Mouse (Mus musculus) E14TG2a.4 (cell line): ENCODE measurements around the gene Uso1.

ENCODE experiments used
- H3K27me3 ChIP-seq: 2 replicates; pipeline ENCODE4 v1.6.1; 2014; ENCODE audit warnings: low read length, control low read depth; ENCODE audit not compliant: insufficient read depth
- H3K36me3 ChIP-seq: 2 replicates; pipeline ENCODE4 v1.6.1; 2014; ENCODE audit warnings: low read length, control low read depth; ENCODE audit not compliant: insufficient read depth
- H3K4me1 ChIP-seq: replicated peaks from 2 replicates; pipeline ENCODE4 v1.6.1; 2014; ENCODE audit warnings: low read depth, low read length, control low read depth
- H3K4me3 ChIP-seq: replicated peaks from 2 replicates; pipeline ENCODE4 v1.5.1; 2014; ENCODE audit warnings: mild to moderate bottlenecking, low read length
- H3K9me3 ChIP-seq: 2 replicates; pipeline ENCODE4 v1.6.1; 2014; ENCODE audit warnings: low read length, control low read depth
- CTCF ChIP-seq: conservative IDR thresholded peaks from 2 replicates; pipeline ENCODE4 v1.5.1; 2014; ENCODE audit warnings: low read length
- NANOG ChIP-seq: IDR thresholded peaks from 2 replicates; pipeline ENCODE4 v1.6.1; 2014; ENCODE audit warnings: borderline replicate concordance, low read length, mixed read lengths
- POU5F1 ChIP-seq: IDR thresholded peaks from 2 replicates; pipeline ENCODE4 v1.6.1; 2014; ENCODE audit warnings: low read length, borderline replicate concordance

Uso1 gene

DNA sequence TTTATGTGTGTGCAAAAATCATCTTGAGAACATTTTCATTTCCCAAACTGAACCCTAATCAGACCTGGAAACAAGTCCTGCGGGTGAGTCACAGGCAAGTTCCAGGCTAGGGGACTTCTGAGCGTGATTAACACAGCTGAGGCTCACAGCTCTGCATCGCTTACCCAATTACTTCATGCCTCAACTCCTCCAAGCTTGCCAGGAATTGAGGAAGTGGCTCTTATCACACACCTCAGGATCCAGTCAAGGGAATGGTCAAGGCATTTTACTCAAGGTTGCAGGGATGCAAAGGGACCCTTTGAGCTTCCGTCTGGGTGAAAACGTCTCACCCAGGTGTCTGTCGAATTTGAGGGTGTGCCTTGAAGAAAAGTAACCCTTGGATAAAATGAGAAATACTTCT, 82.1 kb downstream of the Uso1 start:
- H3K27me3 ChIP-seq: no peaks in the 10 kb centered on the region
- H3K4me3 ChIP-seq: no peak overlapping the region
- H3K4me1 ChIP-seq: peaks cover 27% of the 10 kb centered on the region
- no peaks in the 10 kb centered on the region for H3K9me3 ChIP-seq
- TF ChIP-seq CTCF: no peak
- no peak for TF ChIP-seq POU5F1
- TF ChIP-seq NANOG: no peak
- no peaks in the 10 kb centered on the region for H3K36me3 ChIP-seq

DNA sequence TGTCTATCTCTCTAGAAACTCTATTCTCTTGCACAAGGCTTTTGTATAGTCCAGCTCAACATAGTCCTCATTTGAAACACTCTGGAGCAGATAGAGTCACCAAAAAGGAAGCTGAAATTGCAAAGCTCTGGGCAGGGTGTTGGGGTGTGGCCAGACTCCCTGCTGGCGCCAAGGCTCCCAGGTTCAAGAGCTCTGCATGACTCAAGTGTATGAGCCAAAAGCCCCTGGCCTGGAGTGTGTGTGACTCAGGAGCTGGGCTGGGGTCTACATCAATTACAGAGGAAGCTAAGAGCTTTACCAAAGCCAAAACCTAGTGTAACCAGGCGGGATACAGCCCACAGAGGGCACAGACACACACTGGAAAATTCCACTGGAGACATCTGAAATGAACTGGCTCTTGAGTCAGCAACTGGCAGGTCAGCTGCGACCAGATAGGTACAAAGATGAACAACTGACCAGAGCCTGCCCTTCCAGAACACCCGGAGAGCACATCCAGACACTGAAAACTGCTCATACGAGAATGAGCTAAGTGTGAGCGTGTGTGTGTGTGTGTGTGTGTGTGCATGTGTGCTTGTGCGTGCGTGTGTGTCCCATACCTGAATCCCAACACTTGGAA, 82.7 kb downstream of the Uso1 start:
- Histone ChIP-seq H3K36me3 (no peaks in the 10 kb centered on the region), H3K4me3 (no peak overlapping the region), H3K9me3 (no peaks in the 10 kb centered on the region), H3K27me3 (no peaks in the 10 kb centered on the region), H3K4me1 (peaks cover 27% of the 10 kb centered on the region)
- TF ChIP-seq NANOG: no peak
- no peak for TF ChIP-seq POU5F1
- TF ChIP-seq CTCF: no peak

DNA sequence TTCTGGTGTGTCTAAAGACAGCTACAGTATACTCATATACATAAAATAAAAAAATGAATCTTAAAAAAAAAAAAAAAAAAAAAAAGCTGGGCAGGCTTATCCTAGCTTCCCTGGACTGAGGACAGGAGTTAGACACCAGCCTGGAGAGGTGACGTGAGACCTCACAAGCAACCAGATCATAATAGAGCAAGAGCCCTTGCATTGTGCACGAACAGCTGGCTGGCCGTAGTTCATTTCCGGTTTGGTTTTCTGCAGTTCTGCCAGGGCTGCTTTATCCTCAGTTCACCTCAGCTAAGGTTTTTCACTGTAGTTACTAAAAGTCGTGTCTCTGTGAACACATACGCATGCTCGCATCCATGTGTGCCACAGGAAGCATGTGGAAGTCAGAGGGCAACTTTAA, 90.0 kb downstream of the Uso1 start:
- Histone ChIP-seq H3K27me3 (no peaks in the 10 kb centered on the region), H3K9me3 (no peaks in the 10 kb centered on the region), H3K36me3 (no peaks in the 10 kb centered on the region), H3K4me1 (peaks cover 21% of the 10 kb centered on the region), H3K4me3 (no peak overlapping the region; the same call in 1 of the 2 replicates)
- no peak for TF ChIP-seq POU5F1
- TF ChIP-seq NANOG: no peak
- TF ChIP-seq CTCF: no peak

DNA sequence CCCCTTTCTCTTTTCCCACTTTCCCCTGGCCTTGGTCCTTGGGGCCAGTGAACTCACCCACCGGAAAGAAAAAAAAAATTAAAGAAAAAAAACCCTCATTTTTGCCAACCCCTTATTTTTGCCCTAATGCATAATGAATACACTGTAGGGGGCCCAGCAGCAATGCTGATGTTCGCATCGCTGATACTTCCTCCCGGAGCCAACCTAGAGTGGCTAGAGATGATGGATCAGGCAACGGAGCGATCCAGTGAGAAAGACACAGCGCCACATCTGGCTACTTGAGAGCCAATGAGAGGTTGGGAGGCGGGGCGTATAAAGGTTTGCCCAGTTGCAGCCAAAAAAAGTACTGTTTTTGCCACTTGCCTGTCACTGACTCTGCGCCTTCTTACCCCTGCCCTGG, 91.0 kb downstream of the Uso1 start:
- no peaks in the 10 kb centered on the region for H3K9me3 ChIP-seq
- H3K27me3 ChIP-seq: no peaks in the 10 kb centered on the region
- H3K4me3 ChIP-seq: peak overlapping the region; percentile 46
- no peaks in the 10 kb centered on the region for H3K36me3 ChIP-seq
- TF ChIP-seq CTCF: no peak
- no peak for TF ChIP-seq POU5F1
- TF ChIP-seq NANOG: no peak
- peaks cover 21% of the 10 kb centered on the region for H3K4me1 ChIP-seq

DNA sequence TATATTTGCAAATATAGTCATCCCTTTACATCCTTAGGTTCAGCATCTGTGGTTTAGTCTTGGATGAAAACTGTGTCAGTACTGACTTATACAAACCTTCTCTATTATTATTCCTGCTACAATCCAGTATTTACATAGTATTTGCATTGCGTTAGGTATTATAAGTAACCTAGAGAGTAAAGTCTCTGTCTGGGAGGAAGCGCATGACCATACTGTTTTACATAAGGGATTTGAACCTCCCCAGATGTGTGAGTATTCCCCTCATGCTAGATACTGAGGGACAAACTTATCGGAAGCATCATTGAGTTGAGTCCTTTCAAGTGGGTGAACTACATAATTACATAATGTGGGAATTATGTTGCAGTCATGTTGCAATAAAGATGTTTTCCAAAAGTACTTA, 91.8 kb downstream of the Uso1 start:
- Histone ChIP-seq H3K36me3 (no peaks in the 10 kb centered on the region), H3K4me3 (no peak overlapping the region), H3K4me1 (peaks cover 21% of the 10 kb centered on the region), H3K9me3 (no peaks in the 10 kb centered on the region), H3K27me3 (no peaks in the 10 kb centered on the region)
- TF ChIP-seq NANOG (no peak), CTCF (no peak), POU5F1 (no peak)

DNA sequence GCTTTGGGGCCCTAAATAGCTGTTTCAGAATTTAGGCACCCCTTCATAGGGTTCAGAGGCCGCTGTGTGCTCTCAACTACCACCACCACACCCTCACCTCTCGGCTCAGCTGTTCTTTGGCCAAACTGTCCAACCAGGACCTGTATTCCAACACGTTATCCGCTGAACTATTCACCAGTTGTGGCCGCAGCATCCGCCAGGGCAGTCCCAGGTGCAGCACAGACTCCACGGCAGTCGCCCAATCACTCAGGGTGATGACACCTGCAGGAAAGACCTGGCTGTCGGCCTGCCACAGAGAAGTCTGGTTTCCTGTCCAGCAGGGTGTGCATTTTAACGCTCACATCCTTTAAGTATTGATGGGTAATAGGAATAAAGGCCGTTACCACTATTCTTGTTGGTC, 92.6 kb downstream of the Uso1 start:
- no peaks in the 10 kb centered on the region for H3K36me3 ChIP-seq
- no peak overlapping the region for H3K4me3 ChIP-seq
- no peaks in the 10 kb centered on the region for H3K27me3 ChIP-seq
- peaks cover 26% of the 10 kb centered on the region for H3K4me1 ChIP-seq
- no peaks in the 10 kb centered on the region for H3K9me3 ChIP-seq
- TF ChIP-seq CTCF: no peak

DNA sequence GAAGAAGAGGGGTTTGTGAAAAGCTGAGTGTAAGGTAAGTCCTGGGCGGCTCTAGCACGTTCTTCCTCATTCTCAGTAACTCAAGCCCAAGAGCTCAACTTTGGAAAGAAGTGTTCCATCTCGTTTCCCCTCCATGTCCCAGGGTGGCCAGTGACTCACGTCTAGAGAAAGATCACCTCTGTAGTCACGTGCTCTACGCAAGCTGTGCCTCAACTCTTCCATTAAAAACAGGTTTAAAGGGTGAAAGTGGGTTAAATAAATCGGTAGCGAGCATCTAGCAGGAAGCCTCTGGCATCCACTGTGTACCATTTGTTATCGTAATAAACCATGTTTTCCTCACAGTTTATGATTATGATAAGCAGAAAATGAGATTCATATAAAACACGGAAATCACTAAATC, 94.1 kb downstream of the Uso1 start:
- no peak for TF ChIP-seq CTCF
- TF ChIP-seq POU5F1: no peak
- no peak for TF ChIP-seq NANOG
- H3K27me3 ChIP-seq: no peaks in the 10 kb centered on the region
- H3K9me3 ChIP-seq: no peaks in the 10 kb centered on the region
- peaks cover 33% of the 10 kb centered on the region for H3K4me1 ChIP-seq
- H3K36me3 ChIP-seq: no peaks in the 10 kb centered on the region
- H3K4me3 ChIP-seq: no peak overlapping the region

DNA sequence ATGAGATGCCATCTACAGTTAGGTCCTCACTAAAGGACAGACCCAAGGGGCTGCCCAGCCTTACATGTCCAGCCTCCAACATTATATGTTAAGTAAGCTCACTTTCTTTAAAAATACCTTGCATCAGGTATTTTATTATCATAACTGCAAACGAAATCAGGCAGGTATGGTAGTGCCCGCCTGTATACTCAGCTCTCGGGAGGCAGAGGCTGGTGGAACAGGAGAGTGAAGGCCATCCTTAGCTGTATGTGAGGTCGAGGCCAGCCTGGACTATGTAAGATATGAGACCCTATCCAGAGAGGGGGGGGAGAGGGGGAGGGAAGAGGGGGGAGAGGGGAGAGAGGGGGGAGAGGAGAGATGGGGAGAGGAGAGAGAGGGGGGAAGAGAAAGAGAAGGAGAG, 95.6 kb downstream of the Uso1 start:
- H3K36me3 ChIP-seq: no peaks in the 10 kb centered on the region
- peaks cover 36% of the 10 kb centered on the region for H3K4me1 ChIP-seq
- H3K27me3 ChIP-seq: no peaks in the 10 kb centered on the region
- H3K9me3 ChIP-seq: no peaks in the 10 kb centered on the region
- H3K4me3 ChIP-seq: no peak overlapping the region
- TF ChIP-seq POU5F1: no peak
- TF ChIP-seq CTCF: no peak
- TF ChIP-seq NANOG: no peak

DNA sequence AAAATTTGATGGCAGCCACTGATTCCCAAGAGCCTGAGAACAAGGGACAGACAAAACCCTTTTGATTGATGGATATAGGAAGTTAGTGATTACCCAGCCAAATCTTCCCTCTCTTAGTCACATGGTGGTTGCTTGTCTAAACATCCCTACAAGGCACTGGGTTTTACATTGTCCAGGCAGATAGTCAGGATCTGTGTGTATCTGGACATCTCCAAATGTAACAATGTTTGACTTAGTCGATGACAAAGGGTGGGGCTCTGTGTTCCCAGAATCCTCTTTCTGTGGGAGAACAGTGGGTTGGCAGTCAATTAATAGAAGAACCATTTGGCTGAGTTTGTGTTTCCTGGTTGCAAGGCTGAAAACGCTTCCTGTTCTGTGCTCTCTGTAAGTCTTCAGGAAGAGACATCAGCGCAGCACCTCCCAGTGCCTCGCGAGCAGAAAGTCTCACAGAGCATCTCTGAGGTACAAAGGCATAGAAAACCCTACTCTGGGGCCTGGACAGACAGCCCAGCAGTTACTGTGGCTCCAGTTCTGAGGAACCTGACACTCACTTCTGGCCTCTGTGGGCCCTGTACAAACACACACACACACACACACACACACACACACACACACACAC, 97.3 kb downstream of the Uso1 start:
- TF ChIP-seq CTCF (no peak), NANOG (no peak), POU5F1 (no peak)
- peaks cover 43% of the 10 kb centered on the region for H3K4me1 ChIP-seq
- no peak overlapping the region for H3K4me3 ChIP-seq

More for the DNA sequence above, 97.3 kb downstream of the Uso1 start:
- H3K9me3 ChIP-seq: no peaks in the 10 kb centered on the region
- H3K36me3 ChIP-seq: no peaks in the 10 kb centered on the region
- H3K27me3 ChIP-seq: no peaks in the 10 kb centered on the region
